Mouse (Mus musculus) right cerebral cortex, postnatal 10 days (tissue): Measurements from ENCODE around the gene Arf4.

ENCODE experiments used
- DNase-seq, 2 experiments: peaks; one replicate each; pipeline ENCODE4 v3.0.0; 2021; ENCODE audit warnings: low spot score in 2 of 2

Gene Arf4

DNA sequence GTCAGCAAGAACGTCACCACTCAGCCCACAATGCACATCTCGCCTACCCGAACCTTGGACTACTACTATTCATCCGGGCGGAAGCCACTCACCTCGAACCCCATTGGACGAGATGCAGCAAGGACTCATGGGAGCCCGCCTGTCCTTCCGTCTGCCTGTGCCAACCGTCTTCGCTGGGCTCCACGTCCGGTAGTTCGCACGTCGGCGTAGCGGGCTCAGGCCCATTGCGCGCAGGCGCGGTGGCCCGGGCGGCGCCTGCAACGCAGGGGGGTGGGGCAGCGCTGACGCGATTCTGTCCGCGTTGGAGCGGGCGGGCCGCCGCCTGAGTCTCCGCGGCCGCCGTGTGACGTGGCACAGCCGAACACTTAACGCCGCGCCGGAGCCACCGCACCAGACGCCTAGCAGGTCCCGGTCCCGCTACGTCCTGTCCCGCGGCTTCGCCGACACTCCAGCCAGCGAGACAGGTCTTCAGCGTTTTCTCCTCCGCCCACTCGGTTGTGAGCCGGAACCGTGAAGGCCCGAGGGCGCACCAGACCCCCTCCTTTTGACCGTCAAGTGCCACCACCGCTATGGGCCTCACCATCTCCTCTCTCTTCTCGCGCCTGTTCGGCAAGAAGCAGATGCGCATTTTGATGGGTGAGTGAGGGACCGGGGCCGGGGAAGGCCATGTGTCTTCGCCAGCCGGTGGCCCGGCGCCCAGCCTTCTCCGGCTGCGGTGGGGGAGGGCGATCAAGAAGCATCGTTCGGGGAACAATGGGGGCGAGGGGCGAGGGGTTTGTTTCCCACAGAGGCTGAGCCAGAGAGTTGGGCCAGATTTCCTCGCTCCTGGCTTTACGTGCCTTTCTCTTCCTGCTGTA lies at the start of gene Arf4:
Gene Arf4 (plus strand): TSS at position 224 of the 857 bp plus-strand sequence.
- DNase-seq, result peak; percentile 99

- no peak for DNase-seq
Measured at GRCm38 (mm10) chr14:26591353-26591752, 46.5 kb upstream of the Arf4 start.

- DNase-seq, result no peak
Measured at GRCm38 (mm10) chr14:26593281-26593895, 44.5 kb upstream of the Arf4 start.

GRCm38 (mm10) chr14:26595167-26595566 lies 42.7 kb upstream of the Arf4 start:
- no peak for DNase-seq

DNA sequence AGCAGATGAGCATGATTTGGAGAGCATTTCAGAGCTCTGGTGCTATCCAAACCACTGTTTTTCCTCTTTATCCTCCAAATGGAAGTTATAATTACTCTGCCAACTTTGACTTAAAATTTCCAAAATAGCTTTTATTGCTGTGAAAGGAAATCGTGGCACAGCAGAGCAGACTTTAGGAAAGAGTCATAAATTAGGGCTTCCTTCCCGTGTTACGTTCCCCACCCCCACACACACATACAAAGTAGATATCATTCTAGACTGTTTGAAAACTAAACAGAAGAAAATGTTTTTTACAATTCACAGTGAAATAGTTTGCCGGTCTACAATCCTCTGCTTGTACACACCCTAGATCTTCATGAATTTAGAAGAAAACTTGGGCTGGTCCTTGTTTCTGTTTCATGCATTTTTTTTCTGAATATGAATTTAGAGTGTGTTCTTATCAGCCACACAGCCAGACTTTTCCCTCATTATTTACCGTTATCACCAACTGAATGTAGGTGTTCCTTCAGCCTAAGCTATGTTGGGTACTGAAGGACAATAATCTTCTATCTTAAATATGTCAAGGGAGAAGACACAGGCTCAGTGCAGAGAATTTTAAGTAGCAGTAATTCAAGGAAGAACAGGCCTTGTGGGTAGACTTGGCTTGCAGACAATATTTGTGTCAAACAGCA lies 42.0 kb upstream of the Arf4 start:
- DNase-seq, result no peak

DNA sequence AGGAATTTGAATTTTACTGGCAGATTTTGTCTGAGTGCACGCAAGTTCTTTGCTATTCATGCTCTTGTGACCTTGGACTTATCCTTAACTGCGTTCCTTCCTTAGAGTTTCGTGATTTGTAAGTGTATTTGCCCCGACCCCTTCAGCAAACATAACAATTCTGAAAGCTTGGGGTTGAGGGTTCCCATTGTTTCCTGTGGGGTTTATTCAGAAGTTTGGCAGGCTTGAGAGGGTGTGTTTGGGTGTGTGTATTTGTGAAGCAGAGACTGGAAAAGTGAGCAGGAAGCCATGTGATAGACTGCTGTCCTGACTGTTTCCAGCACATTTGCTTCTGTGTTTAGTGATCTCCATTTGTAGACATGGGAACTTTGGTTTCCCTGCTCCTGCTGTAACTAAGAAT lies 32.5 kb upstream of the Arf4 start:
- no peak for DNase-seq

DNA sequence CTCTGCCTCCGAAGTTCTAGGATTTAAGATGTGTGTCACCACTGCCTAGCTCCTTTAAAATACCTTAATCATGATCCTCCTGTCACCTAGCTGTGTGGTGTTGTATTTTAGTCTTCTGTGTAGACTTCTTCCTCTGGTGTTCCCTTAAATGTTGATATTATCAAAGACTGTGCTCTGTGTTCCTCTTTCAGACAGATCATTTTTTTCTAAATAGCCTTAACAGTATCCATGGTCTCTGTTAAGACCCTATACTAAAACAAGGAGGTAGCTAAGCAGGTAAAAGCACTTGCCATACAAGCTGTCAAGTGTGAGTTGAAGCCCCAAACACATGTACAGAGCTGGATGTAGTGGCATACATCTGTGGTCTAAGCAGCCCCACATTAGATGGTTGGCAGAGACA lies 28.2 kb upstream of the Arf4 start:
- no peak for DNase-seq

DNA sequence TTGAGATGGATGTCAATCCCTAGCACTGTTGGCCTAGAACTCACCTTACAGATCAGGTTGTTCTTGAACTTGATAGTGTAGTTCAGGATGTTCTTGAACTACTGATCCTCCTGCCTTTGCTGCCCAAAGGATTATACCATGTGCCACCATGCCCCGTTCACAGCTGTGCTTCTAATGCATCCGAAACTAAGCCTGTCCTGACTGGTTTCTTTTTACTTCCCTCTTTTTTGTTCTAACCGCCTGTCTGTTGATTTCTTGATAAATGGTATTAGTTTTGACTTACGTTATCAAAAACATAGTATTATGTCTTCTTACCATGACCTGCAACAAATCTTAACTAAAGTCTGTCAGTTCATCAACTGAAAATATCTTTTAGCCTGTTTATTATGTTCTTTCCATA lies 27.2 kb upstream of the Arf4 start:
- no peak for DNase-seq

GRCm38 (mm10) chr14:26625301-26625700 lies 12.6 kb upstream of the Arf4 start:
- no peak for DNase-seq

DNA sequence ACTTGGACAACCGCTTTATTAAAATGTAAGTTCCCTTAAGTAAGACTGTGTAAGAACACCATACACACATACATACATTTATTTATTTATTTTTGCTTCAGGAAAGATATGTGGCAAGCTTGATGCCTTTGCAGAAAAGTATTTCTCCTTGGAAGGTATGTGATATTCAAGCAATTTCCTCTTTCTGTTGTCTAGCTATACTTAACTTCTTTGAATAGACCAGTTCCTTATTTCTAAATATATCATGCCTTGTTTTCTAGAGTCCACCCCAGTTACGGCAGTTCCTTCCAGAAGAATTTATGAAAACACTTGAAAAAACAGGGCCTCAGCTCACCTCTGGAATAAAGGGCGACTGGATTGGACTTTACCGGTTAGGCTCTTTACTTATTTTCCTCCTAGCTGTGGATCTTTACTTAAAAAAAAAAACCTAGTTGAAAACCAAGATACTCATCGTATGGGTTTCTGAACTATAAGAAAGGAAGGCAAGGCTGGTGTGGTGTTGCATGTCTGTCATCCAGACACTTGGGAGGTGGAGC lies 11.2 kb upstream of the Arf4 start:
- no peak for DNase-seq

DNA sequence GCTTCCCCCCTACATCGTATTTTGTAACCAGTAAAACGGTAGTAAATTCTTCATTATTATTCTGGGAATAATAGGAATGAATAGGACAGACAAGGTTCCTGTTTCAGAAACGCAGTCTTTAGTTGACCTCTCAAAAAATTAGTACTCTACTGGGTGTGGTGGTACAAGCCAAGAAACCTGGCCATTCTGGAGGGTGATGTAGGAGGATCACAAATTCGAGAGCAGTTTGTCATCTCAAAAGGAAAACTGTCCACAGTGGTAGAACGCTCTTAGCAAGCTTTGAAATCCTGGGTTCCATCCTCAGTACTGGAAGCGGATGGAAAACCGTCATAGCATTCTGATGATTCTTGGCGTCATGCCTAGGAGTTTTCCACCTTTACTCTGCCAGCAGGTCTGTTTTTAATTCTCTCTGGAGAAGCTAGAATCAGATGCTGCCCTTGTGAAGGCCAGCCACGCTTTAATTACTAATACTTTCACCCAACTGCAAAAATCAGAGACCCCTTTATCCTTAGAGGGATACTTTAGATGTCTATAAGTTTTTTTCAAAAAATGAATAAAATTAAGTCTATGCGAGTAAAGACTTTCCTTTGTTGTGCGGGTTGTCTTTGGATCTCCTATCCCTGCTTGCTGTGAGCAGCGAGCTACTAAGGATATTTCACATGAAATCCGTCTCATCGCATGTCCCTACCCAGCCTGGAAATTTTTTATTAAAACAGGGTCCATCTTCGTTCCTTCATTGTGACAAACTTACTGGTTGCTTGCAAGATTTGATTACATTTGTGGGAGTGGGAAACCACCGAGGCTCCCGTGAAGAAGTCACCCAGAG lies 636 bp upstream of the Arf4 start:
- peak; percentile 38 to 56 for DNase-seq

DNA sequence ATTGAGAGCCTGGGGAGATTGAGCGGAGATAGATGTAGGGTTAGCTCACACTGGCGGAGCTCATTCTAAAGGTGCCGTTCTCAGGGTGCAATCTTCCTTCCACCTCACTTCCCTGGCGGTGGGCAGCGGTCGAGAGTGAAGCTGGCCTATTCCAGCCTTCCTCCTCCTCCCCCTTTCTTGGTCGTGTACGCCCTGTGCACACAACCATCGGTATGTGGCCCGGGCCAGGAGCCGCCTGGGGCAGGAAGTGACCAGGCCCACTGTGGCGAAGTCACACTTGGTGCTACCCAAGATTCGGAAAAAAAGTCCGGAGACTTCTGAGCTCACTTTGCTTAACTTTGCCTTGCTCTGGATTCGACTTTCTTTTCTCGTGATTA lies 822 bp downstream of the Arf4 start:
- DNase-seq, result peak; percentile 55 to 58

- DNase-seq, result peak in 1 of 2 experiments; percentile 34
Measured at GRCm38 (mm10) chr14:26639251-26639650, 1.4 kb downstream of the Arf4 start.

- no peak for DNase-seq
Measured at GRCm38 (mm10) chr14:26639961-26640360, 2.1 kb downstream of the Arf4 start.

DNA sequence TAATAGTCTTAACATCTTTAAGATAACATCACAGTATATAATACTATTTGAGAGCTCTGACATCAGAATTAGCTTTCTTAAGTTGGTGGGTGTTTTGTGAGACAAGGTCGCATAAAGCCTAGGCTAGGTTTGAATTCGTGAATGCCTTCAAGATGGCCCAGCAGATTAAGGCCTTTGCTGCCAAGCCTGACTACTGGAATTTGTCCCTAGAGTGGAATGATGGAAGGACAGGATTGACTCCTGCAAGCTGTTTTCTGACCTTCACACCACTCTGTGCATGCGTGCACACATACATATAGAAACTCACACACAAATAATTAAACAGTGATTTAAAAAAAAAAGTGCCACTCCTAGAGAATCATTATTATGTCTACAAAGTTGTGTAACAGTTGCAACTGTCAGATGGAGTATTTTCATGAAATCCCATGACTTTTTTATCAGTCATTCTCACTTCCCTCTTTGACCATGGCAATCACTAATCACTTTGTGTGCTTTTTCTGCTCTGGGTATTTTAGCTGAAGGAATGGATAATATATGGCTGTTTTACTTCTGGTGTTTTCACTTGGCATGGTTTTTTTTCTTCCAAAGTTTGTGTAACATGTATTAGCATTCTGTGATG lies 5.2 kb downstream of the Arf4 start:
- no peak for DNase-seq

DNA sequence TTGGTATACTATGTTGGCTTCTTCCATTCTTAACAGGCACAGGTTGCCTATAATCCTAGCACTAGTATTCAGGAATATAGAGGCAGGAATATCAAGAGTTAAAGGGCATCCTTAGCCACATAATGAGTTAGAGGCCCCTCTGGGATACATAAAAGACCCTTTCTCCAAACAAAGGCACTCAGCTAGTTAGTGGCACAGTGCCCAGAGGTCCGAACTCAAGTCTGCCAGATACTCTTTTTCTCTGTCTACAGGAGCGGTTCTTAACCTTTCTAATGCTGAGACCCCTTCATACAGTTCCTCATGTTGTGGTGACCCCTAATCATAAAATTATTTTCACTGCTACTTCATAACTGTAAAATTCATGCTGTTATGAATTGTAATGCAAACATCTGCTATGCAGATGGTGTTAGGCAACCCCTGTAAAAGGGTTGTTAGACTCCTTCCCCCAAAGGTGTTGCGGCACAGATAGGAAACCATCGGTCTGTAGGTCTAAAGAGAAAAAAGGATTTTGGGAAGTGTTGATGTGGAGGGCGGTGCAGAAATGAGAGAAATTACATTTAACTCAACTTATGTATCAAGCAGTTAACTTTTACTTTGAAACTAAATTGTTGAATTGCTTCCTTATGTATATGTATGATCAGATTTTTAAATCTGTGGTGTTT lies 8.2 kb downstream of the Arf4 start:
- DNase-seq, result peak; percentile 61 to 69

- DNase-seq, result no peak
Measured at GRCm38 (mm10) chr14:26647811-26648210, 9.9 kb downstream of the Arf4 start.

GRCm38 (mm10) chr14:26651901-26652300 lies 14.0 kb downstream of the Arf4 start:
- no peak for DNase-seq

GRCm38 (mm10) chr14:26658178-26658577 lies 20.3 kb downstream of the Arf4 start:
- no peak for DNase-seq

DNA sequence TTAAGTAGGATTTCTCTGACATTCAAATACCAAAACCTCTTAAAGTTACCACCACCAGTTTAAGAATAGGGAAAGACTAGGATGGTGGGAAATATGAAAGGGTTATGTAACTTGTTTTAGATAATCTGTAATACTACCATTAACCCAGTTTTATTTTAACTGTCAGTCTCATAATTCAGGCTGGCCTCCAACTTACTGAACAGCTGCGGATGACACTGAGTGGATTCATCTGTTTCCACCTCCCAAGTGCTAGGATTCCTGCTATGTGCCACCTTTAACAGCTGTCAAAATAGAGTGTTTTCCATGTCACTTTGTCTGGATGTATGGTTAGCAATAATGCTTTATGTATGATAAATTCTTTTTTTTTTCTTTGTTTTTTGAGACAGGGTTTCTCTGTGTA lies 22.4 kb downstream of the Arf4 start:
- no peak for DNase-seq

- no peak for DNase-seq
Measured at GRCm38 (mm10) chr14:26662016-26662415, 24.1 kb downstream of the Arf4 start.
